16 mouse cellular contexts compared by ENCODE assay signal in genomic region chr15:85161416-85161815, GRCm38 (mm10). TPM values are rescaled to one million over a fixed set of nuclear protein-coding genes. Genes with fewer than 3 reads are reported as not detected.
"Had no signal": no experiment of that assay in that cellular context is flagged by ENCODE, and none has a peak within 500 bp of the region (broad histone marks: within the 10 kb centered on the region; RNA-seq: fewer than 3 reads in every experiment).

No protein-coding gene starts in this region.

- H3K4me1 ChIP-seq: liver, embryonic 15.5 days had no signal

- H3K4me3 ChIP-seq: kidney, embryonic 15.5 days; liver, embryonic 15.5 days; midbrain, embryonic 10.5 days; myocyte; neural tube, embryonic 15.5 days had no signal

- DNase-seq: kidney, postnatal 14 days; left cerebral cortex, postnatal 4 days; lung, adult 2 months; lung, postnatal 4 days; midbrain, embryonic 14.5 days; retina, postnatal 1 day; thymus, postnatal 4 days had no signal

- H3K36me3 ChIP-seq: kidney, embryonic 15.5 days; liver, embryonic 15.5 days; midbrain, embryonic 10.5 days; neural tube, embryonic 15.5 days had no signal

- H3K9ac ChIP-seq: kidney, embryonic 15.5 days; liver, embryonic 15.5 days; neural tube, embryonic 15.5 days had no signal

- H3K4me2 ChIP-seq: kidney, embryonic 15.5 days; liver, embryonic 11.5 days; liver, embryonic 15.5 days; neural tube, embryonic 15.5 days had no signal

- H3K9me3 ChIP-seq: kidney, embryonic 15.5 days; liver, embryonic 15.5 days; midbrain, embryonic 10.5 days; neural tube, embryonic 15.5 days had no signal

- H3K27me3 ChIP-seq: kidney, embryonic 15.5 days; liver, embryonic 15.5 days; neural tube, embryonic 15.5 days had no signal

- H3K27ac ChIP-seq: liver, embryonic 15.5 days; midbrain, embryonic 10.5 days; neural tube, embryonic 15.5 days had no signal

- ATAC-seq: inflammation-experienced regulatory T-cells, adult 6 months; lung, postnatal 0 days had no signal

RNA-seq across cellular contexts. Expression of gene Ribc2, which starts 29.5 kb away (rescaled TPM):
- polyA plus RNA-seq: inflammation-experienced regulatory T-cells, adult 6 months; liver, embryonic 15.5 days; myocyte had no signal

RNA-seq across cellular contexts. Expression of gene Smc1b, which starts 29.7 kb away (rescaled TPM):
- polyA plus RNA-seq: lung, adult 2 months; lung, postnatal 0 days; neural tube, embryonic 11.5 days had no signal

RNA-seq across cellular contexts. Expression of gene Fbln1, which starts 44.3 kb away (rescaled TPM):
- polyA plus RNA-seq: inflammation-experienced regulatory T-cells, adult 6 months had no signal
